Mouse (Mus musculus) spleen, adult 2 months (tissue): ENCODE results near the gene Wdfy3. TPM values are rescaled to one million over a fixed set of nuclear protein-coding genes. Genes with fewer than 3 reads are reported as not detected.
A peak's percentile ranks its signal among the peaks of the same experiment; 100 is the strongest.

Source experiments
- DNase-seq, 2 experiments: peaks; one replicate each; pipeline versions ENCODE4 v3.0.0 to v3.0.0-alpha.2; 2012 to 2021; ENCODE audit warnings: low spot score in 2 of 2, low read depth in 1 of 2
- H3K27ac ChIP-seq: fragments of 200-500 bp; 2 replicates; pipeline ENCODE4 v1.5.1; 2012; ENCODE audit warnings: low read length, inconsistent platforms; ENCODE audit not compliant: insufficient read depth
- H3K27me3 ChIP-seq: fragments of 200-500 bp; 2 replicates; pipeline ENCODE4 v1.6.1; 2012; ENCODE audit warnings: mild to moderate bottlenecking, moderate library complexity, low read length, inconsistent platforms; ENCODE audit not compliant: control insufficient read depth, insufficient read depth
- H3K36me3 ChIP-seq: fragments of 200-500 bp; 2 replicates; pipeline ENCODE4 v1.6.1; 2012; ENCODE audit warnings: mild to moderate bottlenecking, low read length, inconsistent platforms; ENCODE audit not compliant: control insufficient read depth, insufficient read depth
- H3K4me1 ChIP-seq: fragments of 200-500 bp; 2 replicates; pipeline ENCODE4 v1.6.1; 2011; ENCODE audit warnings: inconsistent platforms; ENCODE audit not compliant: control insufficient read depth, insufficient read depth, insufficient read length
- H3K4me3 ChIP-seq: fragments of 200-500 bp; 2 replicates; pipeline ENCODE4 v1.5.1; 2011; ENCODE audit warnings: mild to moderate bottlenecking, inconsistent platforms; ENCODE audit not compliant: insufficient read depth, insufficient read length; ENCODE audit errors: extremely low read depth
- CTCF ChIP-seq: fragments of 200-500 bp; IDR thresholded peaks from 2 replicates; pipeline ENCODE4 v1.5.1; 2011; ENCODE audit warnings: mild to moderate bottlenecking, inconsistent platforms; ENCODE audit not compliant: insufficient read depth, insufficient read length, insufficient replicate concordance; ENCODE audit errors: extremely low read depth
- POLR2A ChIP-seq: fragments of 200-500 bp; IDR thresholded peaks from 2 replicates; pipeline ENCODE4 v1.6.1; 2011; ENCODE audit warnings: low read depth, low read length, inconsistent platforms
- WGBS: fragments of 180-500 bp; shearing (Covaris S2); methylation state at CpG from one replicate; pipeline ENCODE4 v1.1.7; 2018; 5-methylcytosine and 5-hydroxymethylcytosine counted together
- polyA plus RNA-seq: library from polyadenylated mRNA; depleted of rRNA; stranded (reverse); fragments of >200 nt; gene quantifications from 2 replicates; pipeline ENCODE4 v1.2.3, GENCODE M21; 2012

The Wdfy3 gene
- polyA plus RNA-seq, 1 experiment, result 12.0 TPM

DNA sequence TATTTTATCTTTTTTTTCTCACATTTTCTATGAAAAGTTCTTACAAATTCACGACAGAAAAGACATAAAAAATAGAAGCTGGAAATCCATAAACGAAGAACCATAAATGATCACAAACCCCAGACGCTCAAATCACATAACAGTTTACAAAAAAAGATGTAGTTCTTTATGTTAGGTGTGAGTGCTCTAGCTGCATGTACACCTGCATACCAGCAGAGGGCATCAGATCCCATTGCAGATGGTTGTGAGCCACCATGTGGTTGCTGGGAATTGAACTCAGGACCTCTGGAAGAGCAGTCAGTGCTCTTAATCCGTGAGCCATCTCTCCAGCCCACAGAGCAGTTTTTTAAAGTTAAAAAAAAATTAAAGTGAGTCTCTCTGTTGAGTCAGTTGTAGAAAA, 25.9 kb upstream of the Wdfy3 start:
- H3K27ac ChIP-seq, result no peak overlapping the region
- WGBS, result 87% methylated on average over 4 of the region's 4 CpGs
- H3K27me3 ChIP-seq, result no peaks in the 10 kb centered on the region
- H3K4me1 ChIP-seq, result no peaks in the 10 kb centered on the region
- H3K36me3 ChIP-seq, result no peaks in the 10 kb centered on the region
- DNase-seq, result no peak
- TF ChIP-seq POLR2A, result no peak
- H3K4me3 ChIP-seq, result no peak overlapping the region

DNA sequence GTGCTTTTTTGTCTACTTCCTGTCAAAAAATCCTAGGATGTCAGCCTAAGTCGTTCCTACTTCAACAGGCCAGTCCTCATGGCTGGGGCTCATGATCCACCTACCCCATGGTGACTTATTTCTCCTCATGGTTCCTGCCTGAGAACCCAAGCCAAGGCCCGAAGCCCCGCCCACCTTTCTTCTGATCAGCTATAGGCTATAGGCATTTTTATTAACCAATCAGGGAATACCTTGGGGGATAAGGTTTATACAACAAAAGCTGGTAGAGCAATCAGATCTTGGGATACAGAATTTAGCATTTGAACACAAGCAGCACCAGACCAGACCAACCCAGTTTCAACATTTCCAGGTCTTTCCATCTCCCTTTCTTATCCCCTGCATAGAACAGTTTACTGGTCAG, 21.0 kb upstream of the Wdfy3 start:
- no peaks in the 10 kb centered on the region for H3K36me3 ChIP-seq
- no peak for TF ChIP-seq CTCF
- no peak for TF ChIP-seq POLR2A
- H3K27ac ChIP-seq, result no peak overlapping the region
- H3K4me3 ChIP-seq, result no peak overlapping the region
- 79% methylated on average over 3 of the region's 3 CpGs for WGBS
- DNase-seq, result no peak
- no peaks in the 10 kb centered on the region for H3K27me3 ChIP-seq
- no peaks in the 10 kb centered on the region for H3K4me1 ChIP-seq

DNA sequence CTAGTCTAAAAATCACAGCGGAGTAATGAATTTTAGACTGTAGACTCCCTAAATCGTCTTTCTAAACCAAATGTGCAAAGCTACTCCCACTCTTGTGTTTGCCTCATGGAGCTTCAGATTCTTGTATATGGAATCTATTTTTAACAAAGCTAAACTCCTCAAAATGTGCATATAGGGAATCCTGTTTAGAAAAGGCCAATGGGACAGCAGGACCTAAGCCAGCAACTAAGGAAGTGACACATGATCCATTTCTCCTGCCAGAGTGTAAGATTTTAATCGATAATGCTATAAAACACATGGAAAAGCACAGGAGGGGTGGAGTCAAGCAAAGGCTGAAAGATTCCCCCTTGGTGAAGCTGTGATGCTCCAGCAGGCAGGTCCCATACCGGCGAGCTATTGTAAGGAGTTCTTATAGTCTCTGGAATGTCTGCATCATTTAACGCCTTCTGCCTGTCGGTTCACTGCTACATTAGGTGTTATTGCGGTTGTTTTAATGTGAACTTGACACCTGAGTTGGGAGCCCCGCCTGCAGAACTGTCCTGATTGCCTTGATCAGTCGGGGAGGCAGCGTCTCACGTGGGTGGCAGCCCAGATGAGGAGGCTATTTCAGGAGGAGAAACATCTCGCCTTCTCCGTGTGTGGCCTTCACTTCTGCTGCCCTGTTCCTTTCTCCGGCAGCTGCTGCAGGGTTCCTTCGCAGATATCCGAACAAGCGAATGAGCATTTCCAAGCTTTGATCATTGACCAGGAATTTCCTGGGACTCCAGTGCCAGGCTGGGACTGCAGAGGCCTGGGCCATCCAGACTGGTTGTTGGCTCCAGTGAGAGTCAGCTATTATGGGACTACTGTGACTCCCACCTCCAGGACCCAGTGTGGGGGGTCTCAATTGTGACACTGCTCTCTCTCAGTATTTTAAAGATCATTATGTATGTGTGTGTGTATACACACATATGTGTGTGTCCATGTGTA, 15.3 kb upstream of the Wdfy3 start:
- Histone ChIP-seq H3K36me3 (no peaks in the 10 kb centered on the region), H3K4me3 (no peak overlapping the region), H3K27me3 (no peaks in the 10 kb centered on the region), H3K4me1 (no peaks in the 10 kb centered on the region), H3K27ac (no peak overlapping the region)
- TF ChIP-seq CTCF, result no peak
- TF ChIP-seq POLR2A, result no peak
- no peak for DNase-seq
- 63% methylated on average over 18 of the region's 18 CpGs for WGBS

DNA sequence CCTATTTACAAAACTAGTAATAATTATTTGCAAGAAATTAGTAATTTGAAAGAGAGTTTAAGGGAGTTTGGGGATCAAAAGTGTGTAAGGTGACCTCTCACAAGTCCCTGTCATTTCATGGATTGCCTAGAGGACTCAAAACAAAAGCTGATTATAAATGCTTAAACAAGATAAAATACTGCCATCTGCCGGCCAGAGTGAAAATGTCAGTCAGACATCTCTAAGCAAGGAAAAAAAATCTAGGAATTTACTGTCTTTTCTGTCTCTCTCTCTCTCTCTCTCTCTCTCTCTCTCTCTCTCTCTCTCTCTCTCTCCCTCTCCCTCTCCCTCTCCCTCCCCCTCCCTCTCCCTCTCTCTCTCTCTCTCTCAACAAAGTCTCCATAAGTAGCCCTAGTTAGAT, 4.4 kb upstream of the Wdfy3 start:
- Histone ChIP-seq H3K27ac (no peak overlapping the region), H3K4me3 (no peak overlapping the region), H3K4me1 (peaks cover under 1% of the 10 kb centered on the region; the same call in 1 of the 2 replicates), H3K36me3 (no peaks in the 10 kb centered on the region), H3K27me3 (peaks cover 13% of the 10 kb centered on the region)
- WGBS, result 0% methylated on average over 1 of the region's 1 CpGs
- DNase-seq, result peak in 1 of 2 experiments; percentile 10
- no peak for TF ChIP-seq CTCF
- TF ChIP-seq POLR2A, result no peak

DNA sequence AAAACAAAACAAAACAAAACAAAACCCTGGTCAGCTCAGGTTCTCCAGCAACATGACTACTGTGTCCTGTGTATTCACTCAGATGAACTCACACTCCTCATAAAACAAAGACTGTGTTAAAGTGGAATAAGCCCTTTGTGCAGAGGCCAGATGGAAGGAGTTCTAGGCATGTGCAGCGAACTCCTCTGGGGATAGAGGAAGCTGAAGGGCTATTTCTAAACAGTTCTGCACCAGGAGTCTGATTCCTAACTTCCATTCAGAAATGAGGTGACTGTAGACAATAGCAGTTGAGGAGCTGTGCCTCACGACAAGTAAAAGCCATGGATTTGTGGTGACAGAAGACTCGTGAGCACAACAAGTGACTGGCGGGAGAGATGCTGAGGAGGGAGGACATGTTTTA, 2.3 kb upstream of the Wdfy3 start:
- WGBS, result 83% methylated on average over 4 of the region's 4 CpGs
- H3K27me3 ChIP-seq, result peaks cover 13% of the 10 kb centered on the region
- no peak overlapping the region for H3K4me3 ChIP-seq
- H3K27ac ChIP-seq, result no peak overlapping the region
- H3K36me3 ChIP-seq, result no peaks in the 10 kb centered on the region
- TF ChIP-seq CTCF (no peak), POLR2A (no peak)
- no peak for DNase-seq
- peaks cover 2% of the 10 kb centered on the region; the same call in 1 of the 2 replicates for H3K4me1 ChIP-seq

DNA sequence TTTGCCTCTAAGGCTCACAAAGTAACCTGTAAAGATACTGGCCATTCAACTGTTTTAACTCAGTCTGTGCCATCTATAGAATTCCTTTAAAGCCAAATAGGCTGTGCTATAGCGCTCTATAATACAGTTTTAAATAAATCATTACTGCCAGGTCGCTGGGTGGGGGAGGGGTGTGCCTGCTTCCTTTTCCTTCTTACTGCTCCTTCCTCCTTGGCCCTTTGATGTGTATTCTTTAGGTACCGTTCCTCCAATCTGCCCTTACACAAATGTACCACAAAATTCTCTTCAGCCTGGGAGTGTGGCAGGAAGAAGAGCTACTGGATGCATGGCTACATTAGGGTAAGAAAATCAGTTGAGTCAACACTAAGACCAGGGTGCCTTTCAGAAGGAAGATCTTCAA, 1.5 kb upstream of the Wdfy3 start:
- 39% methylated on average over 3 of the region's 3 CpGs for WGBS
- Histone ChIP-seq H3K27me3 (peaks cover 13% of the 10 kb centered on the region), H3K4me3 (no peak overlapping the region), H3K4me1 (peaks cover 2% of the 10 kb centered on the region; the same call in 1 of the 2 replicates), H3K36me3 (no peaks in the 10 kb centered on the region), H3K27ac (no peak overlapping the region)
- no peak for DNase-seq
- TF ChIP-seq POLR2A (no peak), CTCF (no peak)

DNA sequence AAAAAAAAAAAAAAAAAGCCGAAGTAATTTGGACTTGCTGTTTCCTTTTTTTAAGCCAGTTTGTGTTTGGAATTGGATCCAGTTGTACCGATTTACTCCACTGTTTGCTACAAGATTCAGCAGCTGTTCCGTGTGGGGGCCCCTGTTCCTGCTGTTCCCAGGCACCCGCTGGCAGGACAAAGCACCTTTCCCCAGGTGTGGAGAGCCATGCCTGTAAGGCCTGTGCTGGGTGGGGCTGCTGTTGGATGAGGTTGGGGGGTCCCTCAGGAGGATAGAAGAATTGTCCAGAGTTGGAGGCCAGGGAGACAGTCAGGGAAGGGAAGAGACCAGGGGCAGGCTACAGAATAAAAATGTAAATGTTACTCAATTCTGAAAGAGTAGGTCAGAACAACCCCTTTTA, 1.1 kb upstream of the Wdfy3 start:
- Histone ChIP-seq H3K27ac (no peak overlapping the region), H3K27me3 (peaks cover 13% of the 10 kb centered on the region), H3K4me3 (no peak overlapping the region), H3K36me3 (no peaks in the 10 kb centered on the region), H3K4me1 (peaks cover 2% of the 10 kb centered on the region; the same call in 1 of the 2 replicates)
- WGBS, result 40% methylated on average over 4 of the region's 4 CpGs
- no peak for DNase-seq
- no peak for TF ChIP-seq POLR2A
- TF ChIP-seq CTCF, result no peak
